Mouse (Mus musculus) forebrain, embryonic 11.5 days (tissue): ENCODE data around the gene Tgoln1. TPM values are rescaled to one million over a fixed set of nuclear protein-coding genes. Genes with fewer than 3 reads are reported as not detected.
A peak's percentile ranks its signal among the peaks of the same experiment; 100 is the strongest.

ENCODE experiments used
- ATAC-seq: fragments of 200-750 bp; cut with Nextera tagmentation; replicated peaks from 2 replicates; pipeline ENCODE4 v1.8.0; 2017; ENCODE audit warnings: moderate TSS enrichment; ENCODE audit not compliant: low FRiP score
- DNase-seq: peaks from one replicate; pipeline ENCODE4 v3.0.0-alpha.2; 2017; ENCODE audit warnings: low spot score
- H3K27ac ChIP-seq: fragments of 300-500 bp; sonication (generic); 2 replicates; pipeline ENCODE4 v1.5.1; 2014; ENCODE audit warnings: low read depth, low read length
- H3K27me3 ChIP-seq: fragments of 300-500 bp; sonication (generic); 2 replicates; pipeline ENCODE4 v1.6.1; 2014; ENCODE audit warnings: mild to moderate bottlenecking, low read length, mixed read lengths; ENCODE audit not compliant: control insufficient read depth, insufficient read depth
- H3K36me3 ChIP-seq: fragments of 300-500 bp; sonication (generic); 2 replicates; pipeline ENCODE4 v1.6.1; 2014; ENCODE audit warnings: mild to moderate bottlenecking, low read length, moderate library complexity, mixed read lengths; ENCODE audit not compliant: control insufficient read depth, insufficient read depth
- H3K4me1 ChIP-seq: fragments of 300-500 bp; sonication (generic); replicated peaks from 2 replicates; pipeline ENCODE4 v1.6.1; 2014; ENCODE audit warnings: low read length, mixed read lengths; ENCODE audit not compliant: control insufficient read depth, insufficient read depth
- H3K4me2 ChIP-seq: fragments of 300-500 bp; sonication (generic); 2 replicates; pipeline ENCODE4 v1.6.1; 2014; ENCODE audit warnings: low read depth, mild to moderate bottlenecking, low read length, moderate library complexity, mixed read lengths; ENCODE audit not compliant: severe bottlenecking
- H3K4me3 ChIP-seq: fragments of 300-500 bp; sonication (generic); 2 replicates; pipeline ENCODE4 v1.5.1; 2014; ENCODE audit warnings: low read depth, low read length
- H3K9ac ChIP-seq: fragments of 300-500 bp; sonication (generic); 2 replicates; pipeline ENCODE4 v1.6.1; 2014; ENCODE audit warnings: low read length
- H3K9me3 ChIP-seq: fragments of 300-500 bp; sonication (generic); 2 replicates; pipeline ENCODE4 v1.6.1; 2016; ENCODE audit warnings: low read length, mixed read lengths; ENCODE audit not compliant: control insufficient read depth
- WGBS: fragments of 180-500 bp; shearing (Covaris S2); extraction: QIAGEN DNeasy Blood & Tissue Kit; methylation state at CpG from one replicate; pipeline ENCODE4 v1.1.7; 2014; 5-methylcytosine and 5-hydroxymethylcytosine counted together
- polyA plus RNA-seq: library from polyadenylated mRNA; unstranded; fragments of >200 nt; fragmentation: Nextera tagmentation; extraction: Ambion mirVana; gene quantifications from 2 replicates; pipeline ENCODE4 v1.2.1, GENCODE M21; 2014

The Tgoln1 gene
- polyA plus RNA-seq, 1 experiment from 2014 or later, result 34.1 TPM

- DNase-seq (no peak), ATAC-seq (no peak)
- Histone ChIP-seq H3K4me1 (no peaks in the 10 kb centered on the region), H3K4me2 (no peak overlapping the region), H3K36me3 (no peaks in the 10 kb centered on the region), H3K9me3 (no peaks in the 10 kb centered on the region), H3K27ac (no peak overlapping the region), H3K27me3 (no peaks in the 10 kb centered on the region), H3K4me3 (no peak overlapping the region), H3K9ac (no peak overlapping the region)
- 80% methylated on average over 11 of the region's 11 CpGs for WGBS
Observed at GRCm38 (mm10) chr6:72581625-72582382, 35.0 kb downstream of the Tgoln1 start.

- no peak overlapping the region for H3K27ac ChIP-seq
- no peaks in the 10 kb centered on the region for H3K27me3 ChIP-seq
- H3K9ac ChIP-seq, result no peak overlapping the region
- H3K4me3 ChIP-seq, result no peak overlapping the region
- 94% methylated on average over 3 of the region's 3 CpGs for WGBS
- ATAC-seq (no peak), DNase-seq (no peak)
- no peaks in the 10 kb centered on the region for H3K36me3 ChIP-seq
- no peaks in the 10 kb centered on the region for H3K4me1 ChIP-seq
- H3K4me2 ChIP-seq, result no peak overlapping the region
- H3K9me3 ChIP-seq, result no peaks in the 10 kb centered on the region
Observed at GRCm38 (mm10) chr6:72576041-72576440, 40.8 kb downstream of the Tgoln1 start.

- no peak overlapping the region for H3K9ac ChIP-seq
- no peaks in the 10 kb centered on the region for H3K36me3 ChIP-seq
- no peak overlapping the region for H3K4me3 ChIP-seq
- no peak for DNase-seq
- 62% methylated on average over 3 of the region's 3 CpGs for WGBS
- H3K4me1 ChIP-seq, result no peaks in the 10 kb centered on the region
- H3K27me3 ChIP-seq, result no peaks in the 10 kb centered on the region
- H3K9me3 ChIP-seq, result no peaks in the 10 kb centered on the region
- ATAC-seq, result no peak
- H3K4me2 ChIP-seq, result no peak overlapping the region
- no peak overlapping the region for H3K27ac ChIP-seq
Observed at GRCm38 (mm10) chr6:72571826-72572225, 45.0 kb downstream of the Tgoln1 start.

GRCm38 (mm10) chr6:72570644-72571397 lies 46.0 kb downstream of the Tgoln1 start:
- WGBS, result 84% methylated on average over 10 of the region's 10 CpGs
- Histone ChIP-seq H3K9ac (no peak overlapping the region), H3K27ac (no peak overlapping the region), H3K9me3 (no peaks in the 10 kb centered on the region), H3K4me2 (no peak overlapping the region), H3K27me3 (no peaks in the 10 kb centered on the region), H3K4me1 (0 out of 2 replicates have a peak, but pooled peaks cover under 1% of the 10 kb centered on the region), H3K36me3 (no peaks in the 10 kb centered on the region), H3K4me3 (no peak overlapping the region)
- ATAC-seq (no peak), DNase-seq (no peak)

- Histone ChIP-seq H3K36me3 (no peaks in the 10 kb centered on the region), H3K4me2 (no peak overlapping the region), H3K27me3 (no peaks in the 10 kb centered on the region), H3K27ac (no peak overlapping the region), H3K9me3 (no peaks in the 10 kb centered on the region), H3K4me1 (0 out of 2 replicates have a peak, but pooled peaks cover 2% of the 10 kb centered on the region), H3K9ac (no peak overlapping the region), H3K4me3 (no peak overlapping the region)
- DNase-seq, result no peak
- whole genome bisulfite sequencing, result 92% methylated on average over 10 of the region's 10 CpGs
- ATAC-seq, result no peak
Observed at GRCm38 (mm10) chr6:72568736-72569135, 48.1 kb downstream of the Tgoln1 start.

GRCm38 (mm10) chr6:72567508-72567907 lies 49.3 kb downstream of the Tgoln1 start:
- Histone ChIP-seq H3K9me3 (no peaks in the 10 kb centered on the region), H3K27ac (no peak overlapping the region), H3K4me3 (no peak overlapping the region), H3K36me3 (no peaks in the 10 kb centered on the region), H3K4me1 (0 out of 2 replicates have a peak, but pooled peaks cover 2% of the 10 kb centered on the region), H3K4me2 (no peak overlapping the region), H3K9ac (no peak overlapping the region), H3K27me3 (no peaks in the 10 kb centered on the region)
- ATAC-seq, result no peak
- no peak for DNase-seq
- whole genome bisulfite sequencing, result 85% methylated on average over 5 of the region's 5 CpGs

GRCm38 (mm10) chr6:72566044-72566443 lies 50.8 kb downstream of the Tgoln1 start:
- no peaks in the 10 kb centered on the region for H3K27me3 ChIP-seq
- H3K4me3 ChIP-seq, result no peak overlapping the region
- no peaks in the 10 kb centered on the region for H3K36me3 ChIP-seq
- H3K9me3 ChIP-seq, result no peaks in the 10 kb centered on the region
- peak; percentile 89 for DNase-seq
- 0 out of 2 replicates have a peak, but pooled peaks cover 2% of the 10 kb centered on the region for H3K4me1 ChIP-seq
- ATAC-seq, result peak; percentile 82
- no peak overlapping the region for H3K4me2 ChIP-seq
- H3K9ac ChIP-seq, result peak overlapping the region; percentile 27; the same call in 1 of the 2 replicates
- under 1% methylated on average over 4 of the region's 4 CpGs for WGBS
- no peak overlapping the region for H3K27ac ChIP-seq

GRCm38 (mm10) chr6:72565506-72565905 lies 51.3 kb downstream of the Tgoln1 start:
- ATAC-seq, result no peak; the same call in 1 of the 2 replicates
- Histone ChIP-seq H3K4me1 (0 out of 2 replicates have a peak, but pooled peaks cover 2% of the 10 kb centered on the region), H3K4me3 (no peak overlapping the region), H3K36me3 (no peaks in the 10 kb centered on the region), H3K9me3 (no peaks in the 10 kb centered on the region), H3K27me3 (no peaks in the 10 kb centered on the region), H3K9ac (peak overlapping the region; percentile 27; the same call in 1 of the 2 replicates), H3K27ac (no peak overlapping the region), H3K4me2 (no peak overlapping the region)
- DNase-seq, result no peak
- WGBS, result 70% methylated on average over 7 of the region's 7 CpGs
